Mouse (Mus musculus) activated CD4-positive, CD25-positive, alpha-beta regulatory T cell, adult 9 weeks (primary cell): ENCODE measurements around the gene Mmd2. TPM values are rescaled to one million over a fixed set of nuclear protein-coding genes. Genes with fewer than 3 reads are reported as not detected.

ENCODE experiments used
- polyA plus RNA-seq: library from polyadenylated mRNA; unstranded; fragments of 100-300 nt; shearing (Covaris generic); gene quantifications from one replicate; pipeline ENCODE4 v1.2.1, GENCODE M21; 2017

The Mmd2 gene
- polyA plus RNA-seq = not detected

DNA sequence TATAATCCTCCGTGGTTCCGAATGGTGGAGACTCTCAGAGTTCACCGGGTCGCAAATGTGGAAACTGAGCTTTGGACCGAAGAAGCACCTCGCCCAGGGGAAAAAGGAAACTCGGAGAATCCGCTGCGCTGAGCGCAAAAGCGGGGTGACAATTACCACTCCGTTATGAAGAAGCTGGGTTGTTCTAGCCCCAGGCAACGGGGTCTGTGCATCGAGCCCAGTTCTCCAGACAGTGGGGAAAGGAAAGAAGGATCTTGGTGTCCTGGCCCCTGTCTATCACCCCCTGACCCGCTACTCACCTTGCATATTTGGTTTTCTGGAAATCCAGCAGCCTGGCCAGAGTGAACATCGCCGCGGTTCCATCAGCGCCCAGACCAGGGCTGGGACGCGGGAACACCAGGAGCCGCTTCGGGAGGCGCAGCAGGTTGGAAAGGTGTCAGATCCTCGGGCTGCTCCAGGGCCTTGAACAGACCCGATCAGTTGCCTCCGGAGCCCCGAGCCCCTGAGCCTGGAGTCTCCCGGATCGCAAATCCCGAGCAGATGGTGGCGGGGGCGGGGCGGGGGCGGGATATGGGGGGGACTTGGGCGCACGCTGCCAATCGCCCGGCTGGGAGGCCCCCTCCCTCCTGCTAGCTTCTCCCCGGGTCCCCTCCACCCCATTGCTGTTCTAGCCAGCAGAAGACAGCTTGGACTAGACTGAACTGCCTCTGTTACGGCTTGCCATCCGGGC, at the start of gene Mmd2:
Gene Mmd2, minus strand, starts transcription at position 542 of the 730 bp plus-strand sequence.

DNA sequence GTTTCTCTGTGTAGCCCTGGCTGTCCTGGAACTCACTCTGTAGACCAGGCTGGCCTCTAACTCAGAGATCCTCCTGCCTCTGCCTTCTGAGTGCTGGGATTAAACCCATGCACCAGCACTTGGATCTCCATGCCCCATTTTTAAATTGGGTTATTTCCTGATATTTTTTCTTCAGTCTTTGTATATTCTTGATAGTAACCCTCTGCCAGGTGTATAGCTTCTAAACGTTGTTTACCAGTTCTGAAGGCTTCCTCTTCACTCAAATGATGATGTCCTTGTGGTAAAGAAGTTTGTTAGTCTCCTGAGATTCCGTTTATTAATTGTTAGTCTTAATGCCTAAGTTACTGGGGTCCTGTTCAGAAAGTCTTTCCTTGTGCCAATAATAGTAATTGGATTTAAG, 18.8 kb upstream of the Mmd2 start, which contains the start of gene Wipi2:
Gene Wipi2, plus strand, starts transcription at position 301 of the 400 bp plus-strand sequence.

DNA sequence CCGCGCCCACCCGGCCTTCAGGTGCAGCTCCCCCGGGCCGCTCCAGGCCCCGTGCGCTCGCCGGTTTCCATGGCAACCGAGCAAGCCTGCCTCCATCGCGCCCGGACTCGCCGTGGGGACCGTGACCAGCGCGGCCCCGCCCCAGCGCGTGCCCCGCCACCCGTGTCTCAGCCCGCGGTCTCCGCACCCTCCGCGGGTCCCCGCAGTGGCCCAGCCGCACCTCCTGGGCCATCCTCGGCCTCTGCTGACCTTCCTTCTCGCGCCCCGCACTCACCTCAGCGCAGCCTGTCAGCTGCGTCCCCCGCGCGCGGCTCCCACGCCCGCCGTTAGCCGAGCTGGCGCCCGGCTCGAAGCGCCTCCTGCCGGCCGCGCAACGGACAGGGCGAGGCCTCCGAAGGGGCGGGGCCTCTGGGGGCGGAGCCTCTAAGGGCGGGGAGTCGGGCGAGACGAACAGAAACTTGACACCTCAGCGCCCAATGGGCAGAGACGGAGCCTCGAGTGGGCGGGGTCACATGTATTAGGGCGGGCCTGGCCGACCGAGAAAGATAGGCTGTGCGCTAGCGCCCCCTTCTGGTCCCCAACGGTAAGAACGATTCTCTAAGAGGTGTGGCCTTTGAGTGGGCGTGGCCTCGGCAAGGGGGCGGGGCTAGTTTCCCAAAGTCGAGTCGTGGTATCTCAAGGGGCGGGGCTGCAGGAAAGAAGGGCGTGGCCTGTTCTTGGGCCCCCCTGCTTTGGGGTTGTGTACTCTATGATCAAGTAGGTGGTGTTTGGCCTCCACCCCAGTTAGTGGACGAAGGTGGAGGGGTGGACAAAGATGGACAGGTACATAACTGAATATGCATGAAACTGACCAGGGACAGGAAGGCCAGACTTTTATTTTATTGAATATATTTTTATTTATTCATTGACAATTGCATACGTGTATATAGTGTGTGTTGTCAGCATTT, 57.6 kb downstream of the Mmd2 start, which contains the start of gene Radil:
Gene Radil, minus strand, starts transcription at position 393 of the 947 bp plus-strand sequence.

GRCm38 (mm10) chr5:142529915-142530314, 78.7 kb downstream of the Mmd2 start, which contains the start of gene Papolb:
Gene Papolb (minus strand): TSS chr5:142530076.

Other genes starting within 250 kb of the Mmd2 start
- 2.1 TPM for gene Foxk1, start 207.3 kb downstream of the Mmd2 start, polyA plus RNA-seq
- gene Ap5z1, start 144.9 kb downstream of the Mmd2 start, polyA plus RNA-seq = 42.1 TPM
- not detected for gene Papolb, start 78.7 kb downstream of the Mmd2 start, polyA plus RNA-seq
- gene Radil, start 57.7 kb downstream of the Mmd2 start, polyA plus RNA-seq = not detected
- gene Wipi2, start 18.9 kb upstream of the Mmd2 start, polyA plus RNA-seq = 16.3 TPM
- gene Slc29a4, start 83.7 kb upstream of the Mmd2 start, polyA plus RNA-seq = 0.49 TPM
- 16.5 TPM for gene Tnrc18, start 208.9 kb upstream of the Mmd2 start, polyA plus RNA-seq